Mouse (Mus musculus) adrenal gland, postnatal 4 days (tissue): Measurements from ENCODE around the gene Slc1a3. TPM values are rescaled to one million over a fixed set of nuclear protein-coding genes. Genes with fewer than 3 reads are reported as not detected.
A peak's percentile ranks its signal among the peaks of the same experiment; 100 is the strongest.

Experiments
- DNase-seq, 2 experiments: peaks; one replicate each; pipeline ENCODE4 v3.0.0; 2021 to 2022; ENCODE audit warnings: low spot score in 2 of 2, mixed read lengths in 2 of 2
- long read RNA-seq, 2 experiments: library from polyadenylated mRNA; stranded (forward); transcript quantifications; one replicate each; pipeline ENCODE4 v2.0.0; 2021
- total RNA-seq, 2 experiments: library from RNA; stranded (reverse); gene quantifications; 2 replicates each; pipeline ENCODE4 v1.2.3; 2021

The Slc1a3 gene
- 10 to 100 TPM in 1 of 2 experiments, 1 to 10 TPM in 1; 8.1 to 11.4 TPM for total RNA-seq
- long read RNA-seq, experiment 1, full-length matches to known transcripts, result 1 of 3 reads
- long read RNA-seq, experiment 1, partial matches to known transcripts, result 1 of 3 reads
- long read RNA-seq, experiment 1, other reads (novel, unspliced or antisense), result 1 of 3 reads
- long read RNA-seq, experiment 2, full-length matches to known transcripts, result 2 of 2 reads
- long read RNA-seq, experiment 2, partial matches to known transcripts, result 0 of 2 reads
- long read RNA-seq, experiment 2, other reads (novel, unspliced or antisense), result 0 of 2 reads

DNA sequence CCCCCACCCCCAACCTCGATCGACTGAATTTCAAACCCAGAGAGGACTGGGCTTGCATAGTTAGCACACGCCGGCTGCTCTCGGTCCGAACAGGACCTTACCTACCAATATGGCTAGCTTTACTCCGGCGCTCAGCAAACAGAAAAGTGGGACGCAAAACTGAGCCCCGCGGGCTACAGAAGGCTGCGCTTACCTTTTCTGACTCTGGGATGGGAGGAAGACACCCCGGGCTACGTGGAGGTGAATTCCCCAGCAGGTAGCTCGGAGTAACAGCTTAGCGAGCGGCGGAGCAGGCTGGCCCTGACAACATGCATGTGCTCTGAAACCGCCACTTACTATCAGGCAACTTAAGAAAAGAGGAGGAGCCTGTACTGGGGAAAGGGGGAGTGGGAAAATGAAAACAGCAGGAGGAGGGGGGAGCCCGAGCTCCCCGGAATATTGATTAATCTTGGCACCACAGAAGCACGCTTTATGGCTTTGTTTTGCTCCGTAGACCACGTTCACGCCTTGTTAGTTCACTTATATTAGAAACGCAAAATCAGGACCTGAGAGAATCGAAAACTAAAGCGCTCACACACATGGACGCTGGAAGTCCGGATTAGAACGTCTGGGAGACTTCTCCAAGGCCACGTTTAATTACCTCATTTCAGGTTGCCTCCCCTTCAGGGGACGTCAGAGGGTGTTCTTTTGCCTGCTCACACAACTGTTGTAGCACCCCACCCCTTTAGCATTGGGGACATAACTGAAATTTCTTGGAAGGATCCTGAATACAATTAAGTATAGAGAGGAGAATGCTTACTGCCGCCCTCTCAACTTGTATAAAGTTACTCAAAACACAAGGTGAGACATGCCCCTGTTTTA is at the start of gene Slc1a3:
Slc1a3 (minus strand) TSS at position 619 of the 861 bp plus-strand sequence.
- DNase-seq, result peak in 1 of 2 experiments; percentile 4

DNA sequence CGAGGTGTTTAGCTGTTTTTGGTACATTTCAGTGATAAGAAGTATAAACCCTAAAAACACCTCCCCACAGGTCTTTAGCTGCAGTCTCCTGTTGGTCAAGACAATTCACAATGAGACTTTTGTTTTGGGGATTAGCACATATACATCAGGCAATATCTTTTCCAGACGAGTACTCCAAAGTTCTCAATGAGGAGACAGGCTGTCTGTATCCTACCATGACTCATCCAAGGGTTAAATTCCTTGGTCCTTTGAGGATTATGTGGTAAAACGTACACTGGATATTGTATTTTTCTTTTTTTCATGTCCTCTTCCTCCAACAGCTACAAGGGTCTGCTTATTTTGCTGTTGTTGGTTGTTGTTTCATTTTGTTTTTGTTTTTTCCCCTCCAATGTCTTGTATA is 48.5 kb upstream of the Slc1a3 start:
- no peak for DNase-seq

DNA sequence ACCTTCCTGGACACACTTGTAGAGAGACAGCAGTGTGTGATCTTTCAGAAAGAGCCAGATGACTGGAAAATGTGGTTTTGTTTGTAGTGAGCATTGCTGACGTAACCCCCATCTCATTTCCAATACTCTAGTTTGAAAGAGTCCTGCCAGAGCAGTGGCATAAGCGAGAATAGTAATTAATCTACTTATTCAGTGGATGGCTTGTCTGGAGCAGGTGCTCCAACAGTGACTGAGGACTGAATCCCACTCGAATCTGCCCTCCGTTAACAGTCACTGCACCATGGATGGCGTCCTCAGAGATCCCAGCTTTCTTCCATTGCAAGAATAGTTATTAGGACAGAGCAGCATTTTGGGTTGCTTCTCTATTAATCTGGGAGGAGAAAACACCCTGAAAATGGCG is 45.9 kb upstream of the Slc1a3 start:
- no peak for DNase-seq

DNA sequence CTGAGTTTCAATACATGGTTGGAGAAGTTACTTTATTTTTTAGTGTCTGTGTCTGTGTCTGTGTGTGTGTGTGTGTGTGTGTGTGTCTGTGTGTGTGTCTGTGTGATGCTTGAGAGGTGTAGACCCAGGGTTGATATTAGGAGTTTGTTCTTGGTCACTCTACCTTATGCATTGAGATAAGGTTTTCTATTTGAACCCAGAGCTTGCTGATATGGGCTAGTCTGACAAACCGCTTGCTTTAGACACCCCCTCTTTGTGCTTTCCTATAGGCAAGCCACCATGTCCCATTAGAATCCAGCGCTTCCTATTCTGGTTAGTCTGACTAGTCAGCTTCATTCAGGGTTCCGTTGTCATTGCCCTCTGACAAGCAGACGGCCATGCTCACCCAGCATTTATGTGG is 39.2 kb upstream of the Slc1a3 start:
- DNase-seq, result no peak

DNA sequence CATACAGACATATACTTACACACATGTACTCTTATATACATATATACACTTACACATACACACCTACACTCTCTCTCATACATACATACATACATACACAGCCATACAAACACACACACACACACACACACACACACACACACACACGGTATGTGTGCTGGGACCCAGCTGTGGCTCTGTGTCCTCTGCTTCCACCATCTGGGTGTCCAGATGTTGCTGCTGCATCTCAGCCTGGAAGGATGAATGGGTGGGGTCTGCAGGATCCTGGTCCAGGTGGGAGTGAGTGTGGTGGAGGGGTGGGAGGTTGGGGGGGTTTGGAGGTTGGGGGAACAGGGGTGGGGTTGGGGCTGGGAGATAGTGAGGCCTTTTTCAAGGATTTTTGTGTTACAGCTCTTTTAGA is 38.2 kb upstream of the Slc1a3 start:
- DNase-seq, result no peak

DNA sequence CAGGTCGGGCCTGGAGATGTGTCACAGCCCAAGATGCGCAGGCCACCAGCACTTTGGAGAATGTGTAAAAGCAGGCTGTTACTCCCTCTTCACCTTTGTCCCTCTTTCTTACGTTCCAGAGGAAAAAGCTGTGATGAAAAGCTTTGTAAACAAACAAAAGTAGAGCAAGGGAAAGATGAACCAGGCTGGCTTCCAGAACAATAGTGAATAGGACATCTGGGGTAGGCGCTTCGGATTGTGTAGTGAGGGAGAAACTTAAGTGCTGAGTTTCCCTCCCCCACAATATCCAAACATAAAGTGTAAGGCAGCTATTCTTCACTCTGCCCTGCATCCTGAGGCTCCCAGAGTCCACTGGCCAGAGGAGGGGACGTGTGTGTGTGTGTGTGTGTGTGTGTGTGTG is 31.0 kb upstream of the Slc1a3 start:
- no peak for DNase-seq

DNA sequence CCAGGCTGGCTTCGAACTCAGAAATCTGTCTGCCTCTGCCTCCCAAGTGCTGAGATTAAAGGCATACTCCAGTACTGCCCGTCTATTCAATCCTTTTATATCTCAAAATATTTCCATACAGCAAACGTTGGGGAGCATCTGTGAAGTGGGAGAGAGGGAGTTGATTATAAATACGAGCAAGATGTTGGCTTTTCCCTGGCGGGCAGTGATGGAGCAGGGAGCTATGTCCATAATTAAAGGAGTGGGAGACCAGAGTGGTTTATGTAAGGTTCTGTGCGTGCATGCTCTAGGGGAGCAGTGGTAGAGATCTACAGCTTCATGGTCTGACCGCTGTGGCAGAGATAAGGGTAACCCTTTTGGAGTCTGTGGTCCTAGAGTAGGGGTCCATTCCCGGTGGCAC is 30.2 kb upstream of the Slc1a3 start:
- no peak for DNase-seq

DNA sequence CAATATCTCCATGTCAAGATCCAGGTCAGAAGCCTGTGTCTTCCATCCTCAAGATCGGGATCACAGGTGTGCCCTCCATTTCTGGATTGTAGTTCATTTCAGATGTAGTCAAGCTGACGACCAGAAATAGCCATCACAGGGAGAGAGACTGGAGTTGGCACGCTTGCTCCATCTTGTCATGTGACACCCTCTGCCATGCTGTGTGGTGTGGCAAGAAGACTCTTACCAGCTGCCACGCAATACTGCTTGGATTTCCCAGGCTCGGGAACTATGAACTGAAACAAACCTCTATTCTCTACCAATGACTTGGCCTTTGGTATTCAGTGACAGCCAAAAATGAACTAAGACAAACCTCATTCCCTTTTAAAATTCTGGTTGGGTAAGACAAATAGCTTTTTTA is 27.6 kb upstream of the Slc1a3 start:
- no peak for DNase-seq

DNA sequence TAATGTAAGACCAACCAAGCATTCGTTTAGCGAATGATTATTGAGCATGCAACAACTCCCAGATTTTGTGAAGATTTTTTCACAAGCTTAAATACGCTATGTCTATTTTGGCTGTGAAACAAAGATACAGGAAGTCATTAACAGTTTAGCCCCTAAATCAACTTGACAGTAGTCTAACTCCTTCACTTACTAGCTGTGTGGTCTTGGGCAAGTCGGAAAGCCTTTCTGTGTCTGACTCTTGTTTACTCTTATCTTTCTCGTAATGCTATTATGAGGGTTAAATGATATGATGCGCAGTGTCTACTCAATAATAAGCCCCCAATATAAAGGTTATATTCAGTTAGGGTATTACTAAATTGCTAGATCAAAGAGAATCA is 23.8 kb upstream of the Slc1a3 start:
- DNase-seq, result no peak

DNA sequence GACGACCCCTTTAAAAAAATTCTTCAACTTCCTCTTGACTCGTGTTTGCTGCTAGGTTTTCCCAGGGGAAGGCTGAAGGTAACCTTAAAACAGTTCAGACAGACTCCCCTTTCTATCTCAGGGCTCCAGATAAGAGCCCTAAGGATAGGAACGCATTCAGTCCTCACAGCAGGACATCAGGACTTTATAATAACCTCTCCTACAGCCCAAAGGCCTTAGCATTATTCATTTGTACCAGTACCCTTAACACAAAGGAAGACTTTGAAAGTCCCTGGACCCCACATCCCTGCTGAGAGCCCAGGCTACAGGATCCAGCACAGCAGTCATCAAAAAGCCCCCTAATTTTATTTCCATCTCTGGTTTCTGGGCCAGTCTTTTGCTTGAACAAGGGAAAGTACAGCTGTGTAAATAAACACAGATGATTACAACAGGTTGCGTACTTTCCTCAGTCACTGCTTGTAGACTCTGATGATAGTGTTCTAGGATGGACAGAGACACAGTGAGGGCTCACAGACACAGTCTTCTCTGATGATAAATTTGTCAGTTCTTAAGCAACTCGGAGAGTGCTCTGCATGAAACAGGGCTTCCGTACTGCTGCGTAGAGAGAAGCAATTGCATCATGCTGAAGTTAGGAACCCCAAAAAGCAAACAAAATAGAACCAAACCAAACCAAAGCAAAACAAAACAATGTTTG is 23.3 kb upstream of the Slc1a3 start:
- no peak for DNase-seq

DNA sequence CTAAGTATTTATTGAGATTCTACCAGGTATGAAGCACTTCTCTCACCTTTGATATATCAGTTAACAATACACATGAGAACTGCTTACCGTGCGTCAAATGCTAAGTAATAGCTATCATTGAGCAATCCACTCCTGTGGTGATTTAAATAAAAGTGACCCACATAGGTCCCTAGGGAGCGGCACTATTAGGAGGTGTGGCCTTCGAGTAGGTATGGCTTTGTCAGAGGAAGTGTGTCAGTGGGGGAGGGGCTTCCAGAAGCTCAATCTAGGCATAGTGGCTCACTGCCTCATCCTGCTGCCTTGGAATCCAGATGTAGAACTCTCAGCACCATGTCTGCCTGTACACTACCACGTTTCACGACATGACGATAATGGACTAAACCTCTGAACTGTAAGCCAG is 18.3 kb upstream of the Slc1a3 start:
- no peak for DNase-seq

DNA sequence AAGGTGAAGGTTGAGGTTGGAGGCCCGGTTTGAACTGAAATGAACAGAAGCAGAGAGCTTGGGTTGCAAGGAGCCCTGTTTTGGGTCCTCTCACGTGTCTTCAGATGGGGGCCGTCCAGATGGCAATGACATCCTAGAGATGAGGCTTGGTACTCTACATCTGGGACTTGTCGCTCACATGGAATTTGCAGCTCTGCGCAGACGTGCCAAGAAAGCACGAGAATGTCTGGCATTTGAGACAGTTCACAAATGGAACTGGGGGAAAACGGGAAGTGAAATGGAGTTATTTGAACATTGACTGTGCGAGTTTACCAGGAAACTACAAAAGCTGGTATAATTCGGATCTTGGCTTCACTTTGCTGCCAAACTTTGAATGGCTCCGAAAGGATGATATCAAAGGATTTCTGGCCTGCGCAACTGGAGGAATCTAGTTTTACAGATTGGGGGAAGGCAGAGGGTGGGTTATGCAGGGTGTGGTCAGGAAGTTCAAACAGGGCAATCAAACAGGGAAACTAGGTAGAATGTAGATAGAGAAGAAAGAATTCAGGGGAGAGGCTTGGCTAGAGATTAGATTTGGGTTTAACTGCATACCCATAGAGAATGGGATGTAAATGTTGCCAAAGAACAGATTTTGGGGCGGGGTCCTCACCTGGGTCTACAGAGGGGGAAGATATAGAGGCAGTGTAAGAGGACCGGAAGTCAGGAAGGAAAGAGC is 12.0 kb upstream of the Slc1a3 start:
- DNase-seq, result no peak

DNA sequence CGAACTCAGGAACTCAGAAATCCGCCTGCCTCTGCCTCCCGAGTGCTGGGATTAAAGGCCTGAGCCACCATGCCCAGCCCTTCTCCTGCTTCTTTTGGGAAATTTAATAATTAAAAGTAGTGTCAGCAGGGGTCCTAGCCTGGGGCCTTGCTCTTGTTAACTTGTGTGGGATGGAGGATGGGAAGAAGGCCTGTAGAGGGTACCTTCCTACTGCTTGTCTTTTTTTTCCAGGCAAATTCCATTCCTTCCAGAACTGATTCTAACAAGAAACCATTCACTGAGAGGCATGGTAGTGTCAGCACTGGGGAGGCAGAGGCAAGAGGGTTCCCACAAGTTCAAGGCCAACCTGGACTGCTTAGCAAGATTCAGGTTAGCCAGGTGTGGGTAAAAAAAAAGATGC is 11.2 kb upstream of the Slc1a3 start:
- no peak for DNase-seq

DNA sequence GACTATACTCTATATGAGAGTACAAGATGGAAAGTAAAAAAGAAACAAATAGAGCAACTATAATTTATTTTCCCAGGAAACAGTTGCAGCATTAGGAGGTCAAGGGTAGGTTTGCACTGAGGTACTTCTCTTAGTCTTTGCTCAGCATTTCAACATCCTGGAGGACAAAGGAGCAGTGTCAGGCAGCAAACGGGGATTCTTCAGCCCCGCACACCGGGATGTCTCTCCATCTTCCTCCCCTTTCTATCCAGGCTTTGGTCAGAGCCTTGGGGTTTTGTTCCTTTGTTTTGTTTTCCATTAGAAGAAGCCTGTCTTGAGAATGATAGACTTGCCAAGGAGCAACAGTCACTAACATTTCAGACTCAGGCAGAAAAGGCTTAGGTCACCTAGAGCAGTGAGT is 10.4 kb upstream of the Slc1a3 start:
- DNase-seq, result no peak

DNA sequence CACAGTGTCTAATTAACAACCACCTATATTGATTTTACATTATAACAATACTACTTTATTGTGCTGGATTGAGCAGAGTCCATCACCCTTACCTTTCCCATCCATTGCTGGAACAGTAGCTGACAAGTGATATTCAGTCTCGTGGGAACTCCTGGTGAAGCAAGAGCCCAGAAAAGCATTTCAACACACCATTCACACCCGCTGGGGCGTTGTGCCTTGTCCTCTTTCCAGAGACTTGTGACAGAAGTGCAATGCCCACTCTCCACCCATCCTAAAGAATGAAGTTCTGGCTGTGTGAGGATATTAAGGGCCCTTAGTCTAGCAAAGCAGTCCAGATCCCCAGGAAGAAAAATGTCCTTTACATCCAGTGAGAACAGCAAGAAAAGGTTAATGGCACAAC is 7.9 kb upstream of the Slc1a3 start:
- no peak for DNase-seq

DNA sequence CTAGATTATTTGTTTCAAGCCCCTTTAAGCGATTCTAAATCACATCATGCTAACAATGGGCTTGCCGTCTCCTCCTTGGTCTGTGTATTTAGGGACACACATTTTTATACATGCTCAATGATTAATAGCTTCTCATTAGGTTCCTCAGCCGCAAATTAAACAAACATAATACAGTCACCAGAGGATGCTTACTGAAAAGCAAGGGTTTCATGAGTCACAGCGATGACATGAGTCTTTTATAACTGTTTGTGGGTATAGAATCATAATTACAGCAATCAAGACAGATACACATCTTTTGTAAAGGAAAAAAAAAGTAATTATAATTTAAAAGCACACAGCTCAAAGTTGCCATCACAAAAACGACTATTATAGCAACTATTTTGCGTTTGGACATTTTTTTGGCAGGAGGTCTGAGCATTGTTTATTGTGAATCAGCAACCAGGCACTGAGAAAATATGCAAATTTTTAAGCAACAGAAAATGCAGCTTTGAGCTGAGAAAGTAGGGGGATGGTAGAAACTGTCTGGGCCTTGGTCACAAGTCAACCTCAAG is 6.5 kb upstream of the Slc1a3 start:
- no peak for DNase-seq

DNA sequence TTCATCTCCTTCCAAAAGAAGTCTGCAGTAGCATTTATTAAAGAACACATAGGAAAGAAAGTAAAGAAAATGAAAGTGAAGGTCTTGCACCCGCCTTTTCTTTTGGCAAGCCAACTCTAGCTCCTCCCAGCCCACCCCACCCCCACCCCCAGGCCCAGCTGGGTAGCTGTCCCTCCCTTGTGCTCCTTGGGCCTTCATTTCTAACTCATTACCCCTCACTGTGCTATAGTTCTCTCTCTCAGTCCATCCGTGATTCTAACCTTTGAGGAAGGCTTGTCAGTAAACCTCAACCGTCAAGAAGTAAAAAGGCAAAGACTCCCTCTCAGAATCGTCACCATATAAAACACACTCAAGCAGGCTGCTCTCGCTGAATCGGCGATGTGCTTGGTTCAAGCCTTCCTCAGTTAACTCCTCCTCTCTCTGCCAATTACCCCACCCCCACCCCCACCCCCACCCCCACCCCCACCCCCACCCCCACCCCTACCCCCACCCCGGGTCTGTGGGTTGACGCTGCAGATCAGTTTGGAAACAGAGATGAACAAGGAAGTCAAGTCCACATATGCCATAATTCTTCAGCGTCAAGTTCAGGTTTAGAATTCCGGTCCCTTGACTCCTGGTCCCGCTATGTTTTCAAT is 5.9 kb upstream of the Slc1a3 start:
- DNase-seq, result no peak

DNA sequence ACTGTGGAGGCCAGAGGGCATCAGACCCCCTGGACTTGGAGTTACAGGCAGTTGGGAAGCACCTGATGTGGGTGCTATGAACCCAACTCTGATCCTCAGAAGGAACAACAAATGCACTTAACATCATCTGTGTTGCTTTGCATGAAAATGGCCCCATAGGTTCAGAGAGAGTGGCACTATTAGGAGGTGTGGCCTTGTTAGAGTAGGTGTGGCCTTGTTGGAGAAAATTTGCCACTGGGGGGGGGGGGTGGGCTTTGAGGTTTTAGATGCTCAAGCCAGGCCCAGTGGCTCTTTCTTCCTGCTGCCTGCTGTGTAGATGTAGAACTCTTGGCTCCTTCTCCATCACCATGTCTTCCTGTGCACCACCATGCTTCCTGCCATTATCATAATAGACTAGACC is 5.1 kb upstream of the Slc1a3 start:
- DNase-seq, result no peak

DNA sequence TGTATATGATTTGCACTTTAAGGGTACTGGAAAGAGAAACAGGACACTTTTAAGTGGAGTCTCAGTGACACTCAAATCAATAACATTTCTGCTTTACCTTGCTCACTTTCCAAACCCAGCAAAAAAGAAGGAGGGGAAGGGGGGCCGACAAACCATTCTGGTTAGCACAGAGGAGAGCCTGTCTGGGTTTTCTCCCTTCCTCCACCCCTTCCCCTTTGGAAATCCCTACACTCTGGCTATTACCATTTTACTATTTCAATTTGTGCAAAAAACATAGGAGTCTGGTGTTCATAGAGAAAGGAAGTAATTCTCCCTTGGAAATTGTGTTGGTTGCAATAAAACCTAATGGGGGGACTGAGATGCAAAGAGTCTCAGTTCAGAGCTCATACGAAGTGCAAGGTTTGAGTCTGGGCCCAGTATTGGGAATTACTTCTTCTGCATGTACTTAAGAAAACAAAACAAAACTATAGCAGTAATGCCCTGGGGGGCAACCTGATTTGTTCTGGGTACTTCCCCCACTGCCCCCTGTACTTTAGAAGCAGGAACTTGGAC is 1.9 kb upstream of the Slc1a3 start:
- DNase-seq, result no peak

DNA sequence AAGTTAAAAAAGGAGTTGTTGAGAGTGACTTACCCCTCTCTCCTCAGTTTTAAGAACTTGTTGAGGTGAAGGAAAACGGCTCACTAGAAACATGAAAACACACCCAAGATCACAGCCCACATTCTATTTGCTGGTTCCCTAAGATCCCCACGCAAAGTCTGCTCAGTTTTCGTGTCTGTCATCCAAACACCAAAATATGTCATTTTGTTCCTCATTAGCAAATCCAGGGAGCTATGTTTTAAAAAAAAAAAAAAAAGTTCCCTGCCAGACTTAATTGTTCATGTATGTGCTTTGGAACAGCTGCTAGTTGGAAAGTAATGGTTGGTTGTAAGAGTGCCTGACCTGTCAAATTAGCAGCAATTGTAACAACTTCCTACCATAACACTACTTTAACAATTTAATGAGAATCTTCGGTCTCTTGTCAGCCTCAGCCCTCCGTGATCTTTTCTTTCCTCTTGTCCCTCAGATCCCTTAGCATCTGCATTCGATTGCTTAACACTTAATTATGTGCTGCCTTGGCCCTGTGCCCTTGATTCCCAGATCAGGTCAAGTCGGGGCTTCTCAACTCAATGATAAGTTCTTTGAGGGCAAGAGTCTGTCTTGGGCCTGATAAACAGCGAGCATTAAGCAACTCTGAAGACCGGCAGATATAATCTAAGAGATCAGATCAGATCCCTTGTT is 1.2 kb upstream of the Slc1a3 start:
- no peak for DNase-seq
